Mouse (Mus musculus) cerebellum, postnatal 10 days (tissue): Measurements from ENCODE around the gene Grm1.

Experiments
- DNase-seq, 2 experiments: peaks; one replicate each; pipeline ENCODE4 v3.0.0; 2021; ENCODE audit warnings: mixed read lengths in 2 of 2

Grm1 gene

DNA sequence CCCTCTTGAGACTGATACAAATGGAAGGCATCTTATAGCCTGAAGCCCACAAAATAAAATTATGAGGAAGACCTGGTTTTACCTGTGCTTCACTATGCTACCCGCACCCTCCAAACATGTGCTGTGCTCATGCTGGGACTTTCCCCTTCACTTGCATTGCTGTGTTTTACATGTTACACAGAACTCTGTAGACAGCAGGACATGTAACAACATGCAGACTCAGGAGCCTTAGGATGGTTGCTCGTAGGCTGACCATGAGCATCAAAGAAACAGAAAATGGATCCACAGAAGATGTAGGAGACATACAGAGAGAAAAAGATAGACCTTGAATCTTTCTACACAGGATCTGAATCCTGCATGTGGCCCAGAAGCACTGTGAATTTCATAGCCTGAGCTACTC lies 371.8 kb downstream of the Grm1 start:
- peak in 1 of 2 experiments; percentile 21 for DNase-seq

DNA sequence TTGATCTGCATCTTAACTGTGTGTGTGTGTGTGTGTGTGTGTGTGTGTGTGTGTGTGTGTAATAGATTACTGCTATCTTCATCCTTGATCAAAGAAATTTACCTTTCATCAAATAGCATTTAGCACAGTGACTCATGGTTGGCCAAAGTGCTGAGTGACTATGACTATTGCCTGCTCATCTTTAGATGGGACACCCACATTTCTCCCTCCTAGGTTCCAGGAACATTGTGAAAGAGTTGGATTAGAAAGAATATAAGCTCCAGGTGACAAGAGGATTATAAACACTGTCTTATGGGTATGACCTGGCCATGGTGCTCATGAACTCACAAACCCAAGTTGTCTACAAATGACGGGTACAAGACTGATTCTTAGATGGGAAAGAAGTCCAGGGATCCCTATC lies 374.1 kb downstream of the Grm1 start:
- DNase-seq, result no peak

DNA sequence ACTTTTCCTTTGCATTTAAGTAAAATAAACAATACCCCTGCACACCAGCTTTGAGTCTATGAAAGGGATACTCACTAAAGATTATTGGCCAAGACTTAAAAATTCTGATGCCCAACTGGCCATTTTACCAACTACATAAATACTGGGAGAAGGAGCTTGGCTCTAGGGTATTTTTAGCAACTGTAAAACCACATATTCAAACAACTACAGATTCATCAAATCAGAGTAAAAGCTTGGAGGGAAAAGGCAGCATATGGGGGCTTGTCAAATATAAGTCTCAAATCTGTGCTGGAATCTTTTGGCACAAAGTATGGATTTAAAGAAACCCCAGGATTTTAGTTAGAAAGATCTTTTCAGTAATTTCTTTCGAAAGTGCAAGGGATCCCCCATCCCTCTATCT lies 380.8 kb downstream of the Grm1 start:
- no peak for DNase-seq

DNA sequence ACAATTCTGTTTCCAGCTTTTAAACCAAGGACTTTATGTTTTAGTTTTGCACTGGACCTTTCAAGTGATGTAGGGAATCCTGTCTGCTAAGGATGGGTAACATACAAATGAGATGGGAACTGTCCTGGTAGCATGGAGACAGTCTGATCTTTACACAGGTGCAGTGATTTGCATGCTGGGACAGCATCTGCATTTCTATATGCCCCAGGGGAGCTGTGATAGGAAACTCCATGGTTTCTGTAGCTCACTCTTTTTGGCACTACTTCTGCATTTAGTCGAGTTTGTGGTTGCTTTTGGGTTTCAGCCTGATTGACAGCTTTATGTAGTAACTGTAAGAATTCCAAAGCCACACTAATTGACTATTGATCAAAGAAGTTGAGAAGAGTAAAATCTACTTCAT lies 381.3 kb downstream of the Grm1 start:
- no peak for DNase-seq

DNA sequence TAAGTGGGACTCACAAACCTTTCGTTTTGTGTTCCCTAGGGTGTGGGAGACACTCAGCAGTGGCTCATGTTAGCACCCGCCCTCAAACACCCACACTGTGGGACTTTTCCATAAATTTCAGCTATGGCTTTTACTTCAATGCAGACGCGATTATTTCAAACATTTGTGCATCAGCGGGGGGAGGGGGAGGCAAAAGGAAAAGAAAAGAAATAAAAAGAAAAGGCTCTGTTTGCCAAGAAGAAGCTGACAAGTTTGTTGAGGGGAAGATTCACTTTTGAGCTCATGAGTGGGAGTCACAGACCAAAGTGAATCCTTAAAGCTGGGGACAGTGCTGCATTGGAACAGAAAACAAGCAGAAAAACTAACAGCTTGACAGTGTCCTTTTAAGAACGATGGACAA lies 384.7 kb downstream of the Grm1 start:
- DNase-seq, result no peak

DNA sequence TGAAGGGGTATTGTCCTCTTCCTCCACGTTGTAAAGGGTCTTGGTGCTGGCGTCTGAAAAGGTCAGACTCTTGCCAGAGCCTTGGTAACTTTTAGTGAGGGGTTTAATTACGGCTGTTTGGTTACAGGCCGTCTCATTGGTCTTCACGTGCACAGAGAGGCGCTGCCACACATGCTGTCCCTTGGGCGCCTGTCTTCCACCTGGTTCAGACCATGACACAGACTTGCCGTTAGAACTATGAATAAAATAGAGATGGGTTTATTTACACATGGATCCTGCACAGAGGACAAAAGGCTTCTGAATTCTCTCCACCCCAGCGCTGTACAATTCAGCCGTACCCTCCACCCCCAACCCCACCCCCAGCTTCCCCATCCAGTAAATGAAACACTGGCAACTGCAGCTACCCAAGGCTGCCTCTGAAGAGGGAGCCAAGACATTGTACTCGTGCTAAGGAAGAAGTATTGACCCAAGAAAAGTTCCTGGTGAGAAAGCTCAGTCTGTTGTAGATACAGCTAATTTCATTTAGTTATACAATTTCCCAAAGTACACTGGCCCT lies 392.4 kb downstream of the Grm1 start:
- DNase-seq, result peak; percentile 27

DNA sequence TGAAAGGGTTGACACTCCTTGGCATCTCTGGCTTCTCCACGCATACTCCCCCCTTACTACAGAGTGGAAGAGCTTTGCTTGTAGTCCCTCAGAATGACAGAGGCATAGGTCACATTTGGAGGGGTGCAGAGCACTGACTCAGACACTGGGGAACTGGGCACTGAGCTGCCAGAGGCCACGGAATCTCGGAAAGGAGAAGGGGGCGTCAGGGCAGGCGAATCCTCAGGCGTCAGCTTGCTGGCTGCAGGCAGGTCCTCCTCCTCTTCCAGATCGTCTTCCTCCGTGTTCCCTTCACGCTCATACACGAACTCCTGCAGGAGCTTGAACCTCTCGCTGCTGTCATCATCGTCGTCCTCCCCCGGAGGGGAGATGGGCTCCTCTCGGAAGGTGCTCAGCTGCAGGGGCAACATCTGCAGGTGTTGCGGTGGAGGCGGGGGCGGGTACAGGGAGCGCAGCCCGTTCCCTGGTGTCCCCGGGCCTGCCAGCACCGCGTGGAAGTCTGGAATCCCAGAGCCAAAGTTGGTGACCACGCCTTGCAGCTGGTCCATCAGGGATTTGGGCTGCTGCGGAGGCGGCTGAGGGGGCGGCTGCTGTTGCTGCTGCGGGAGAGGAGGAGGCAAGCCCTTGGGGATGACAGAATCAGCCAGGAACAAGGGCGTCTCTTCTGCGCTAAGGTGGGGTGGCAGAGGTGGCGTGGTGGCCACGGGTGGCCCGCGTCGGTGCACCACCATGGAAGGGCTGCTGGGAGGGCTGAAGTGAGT lies 393.1 kb downstream of the Grm1 start:
- DNase-seq, result peak; percentile 36 to 44

DNA sequence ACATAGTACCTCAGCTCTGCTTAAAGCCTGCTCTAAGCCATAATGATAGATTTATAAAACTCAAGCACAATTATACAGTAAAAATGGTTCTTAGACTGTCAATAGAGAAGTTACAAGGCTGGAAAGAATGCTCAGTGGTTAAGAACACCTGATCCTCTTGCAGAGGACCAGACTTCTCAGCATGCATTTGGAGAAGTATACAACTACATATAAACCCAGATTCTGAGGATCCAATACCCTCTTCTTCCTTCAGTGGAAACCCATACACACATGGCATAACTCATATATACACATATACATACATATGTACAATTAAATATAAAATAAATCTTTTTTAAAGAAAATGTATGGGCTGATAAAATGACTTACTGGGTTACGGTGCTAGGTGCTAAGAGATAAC lies 401.1 kb downstream of the Grm1 start, which contains the start of gene Gm10944:
Gm10944 (plus strand) TSS at position 301 of the 400 bp plus-strand sequence.
- DNase-seq, result no peak

DNA sequence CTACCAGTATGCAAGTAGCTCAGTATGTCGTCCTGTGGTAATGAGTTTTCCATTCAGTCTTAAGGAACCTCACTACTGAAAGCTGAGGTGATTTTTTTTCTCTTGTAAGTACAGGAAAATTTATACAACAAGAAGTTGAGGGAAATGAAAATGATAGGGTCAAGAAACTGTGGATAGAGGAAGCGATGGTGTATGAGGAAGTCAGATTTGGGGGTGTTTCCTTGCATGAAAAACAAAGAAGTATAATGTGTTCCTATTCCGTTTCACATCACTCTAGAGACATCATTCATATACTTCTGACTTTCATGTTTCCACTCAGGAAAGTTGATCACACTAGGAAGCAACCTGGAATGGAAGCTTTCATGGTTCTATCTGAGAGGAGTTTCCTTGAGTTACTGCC lies 422.2 kb downstream of the Grm1 start:
- no peak for DNase-seq

DNA sequence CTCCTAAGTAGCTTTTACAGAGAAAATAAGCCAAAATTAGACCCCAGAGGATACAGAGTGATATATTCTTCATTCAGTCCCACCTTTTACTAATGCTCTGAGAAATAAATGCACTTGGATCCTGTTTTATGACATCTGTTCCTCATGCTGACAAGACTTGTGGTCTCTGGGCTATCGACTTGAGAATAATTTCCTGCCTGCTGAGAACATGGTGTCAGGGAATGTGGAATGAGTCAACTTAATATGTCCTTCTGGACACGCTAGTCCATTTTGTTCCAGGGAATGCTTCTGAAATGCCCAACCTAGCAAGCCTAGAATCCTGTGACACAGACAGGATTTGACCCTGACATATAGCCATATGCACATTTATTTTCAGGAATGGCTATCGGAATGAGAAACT lies 423.0 kb downstream of the Grm1 start:
- DNase-seq, result peak; percentile 59 to 66

DNA sequence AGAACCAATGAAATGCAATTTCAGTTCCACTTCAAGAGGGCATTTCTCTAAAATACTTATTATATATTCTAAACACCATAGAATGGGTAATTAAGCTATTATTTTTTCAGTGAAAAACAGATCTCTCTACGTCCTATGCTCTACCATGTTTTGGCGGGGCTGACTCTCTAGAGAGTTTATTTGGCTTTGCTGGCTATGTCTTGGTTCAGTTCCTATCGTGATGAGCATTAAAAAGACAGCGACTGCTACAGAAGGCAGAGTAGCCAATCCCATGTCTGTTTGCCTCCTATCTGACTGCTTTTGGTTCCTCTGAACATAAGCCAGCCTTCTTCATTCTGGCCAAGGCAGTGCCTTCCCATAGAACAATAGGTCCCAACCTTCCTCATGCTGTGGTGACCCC lies 425.5 kb downstream of the Grm1 start:
- peak; percentile 82 to 84 for DNase-seq

DNA sequence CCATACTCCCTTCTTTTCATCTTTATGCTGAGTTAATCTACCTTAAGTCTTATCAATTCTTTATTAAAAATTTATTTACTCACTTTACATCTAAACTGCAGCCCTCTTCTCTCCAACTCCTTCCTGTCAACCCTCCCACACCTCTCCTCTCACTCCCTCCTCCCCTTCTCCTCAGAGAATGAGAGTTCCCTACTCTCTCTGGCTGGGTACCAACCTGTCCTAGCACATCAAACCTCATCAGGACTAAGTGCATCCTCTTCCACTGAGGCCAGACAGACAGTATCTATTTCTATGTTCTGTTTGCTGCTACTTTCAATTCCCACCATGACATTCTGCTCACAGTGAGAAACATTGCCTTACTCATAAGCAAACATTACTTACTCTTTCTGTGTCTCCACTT lies 426.2 kb downstream of the Grm1 start:
- DNase-seq, result peak; percentile 56 to 57
